Mouse (Mus musculus) Muller cell, postnatal 12 days (primary cell): ENCODE measurements around the gene Casp14.
"Not testable (repeated sequence)": the region's sequence is repeated elsewhere in the genome, so short reads cannot be mapped to it uniquely, and the experiment has no call there.

Source experiments
- DNase-seq: peaks from one replicate; pipeline ENCODE4 v3.0.0-alpha.2; 2015; ENCODE audit errors: inconsistent ontology term

Casp14 gene

GRCm38 (mm10) chr10:78670121-78670520 is 48.0 kb downstream of the Casp14 start:
- DNase-seq = not testable (repeated sequence)

- DNase-seq = not testable (repeated sequence)
Observed at GRCm38 (mm10) chr10:78666696-78667095, 51.4 kb downstream of the Casp14 start.

GRCm38 (mm10) chr10:78664546-78664945 is 53.5 kb downstream of the Casp14 start:
- no peak for DNase-seq
